Mouse (Mus musculus) mouse embryonic stem cell (cell line): ENCODE measurements around the gene Pde11a.

Experiments
- in situ Hi-C, 2 experiments: fragments of 300-500 bp; cut with MboI; formaldehyde crosslinking; loops; 1 replicate in 1 of 2; 3 replicates in 1 of 2; pipeline ENCODE4 v1.14.3; 2019 to 2020; ENCODE audit warnings: low sequenced_read_pairs in 2 of 2, low pct_unique_long_range_greater_than_20kb in 1 of 2, mixed read lengths in 1 of 2; ENCODE audit not compliant: unreplicated experiment in 1 of 2

Pde11a gene

GRCm38 (mm10) chr2:76338215-76339156 lies at the start of gene Pde11a:
Pde11a (minus strand) TSS chr2:76338774.
- in situ Hi-C loops: loop anchor here in 1 of 2 experiments (10.0 kb wide), 1 partner anchor 204 kb away; no protein-coding TSS in a partner anchor

GRCm38 (mm10) chr2:76386531-76386930 lies 48.0 kb upstream of the Pde11a start:
- in situ Hi-C loops: no loop called here

- in situ Hi-C loops: no loop called here
These were observed 40.1 kb upstream of the Pde11a start for GRCm38 (mm10) chr2:76378646-76379045.

- in situ Hi-C loops: no loop called here
These were observed 36.1 kb upstream of the Pde11a start for GRCm38 (mm10) chr2:76374544-76375206.

GRCm38 (mm10) chr2:76372244-76372643 lies 33.7 kb upstream of the Pde11a start:
- in situ Hi-C loops: no loop called here

GRCm38 (mm10) chr2:76370656-76370922 lies 32.0 kb upstream of the Pde11a start:
- in situ Hi-C loops: no loop called here

- in situ Hi-C loops: loop anchor here in 1 of 2 experiments (10.0 kb wide), 1 partner anchor 245 kb away; no protein-coding TSS in a partner anchor
These were observed 31.5 kb upstream of the Pde11a start, which contains the start of gene Rbm45 for GRCm38 (mm10) chr2:76369821-76370655. Rbm45 (plus strand) TSS chr2:76369984.

- in situ Hi-C loops: loop anchor here in 1 of 2 experiments (10.0 kb wide), 1 partner anchor 246 kb away; no protein-coding TSS in a partner anchor
These were observed 30.5 kb upstream of the Pde11a start for GRCm38 (mm10) chr2:76368861-76369660.

GRCm38 (mm10) chr2:76367188-76367922 lies 28.8 kb upstream of the Pde11a start:
- in situ Hi-C loops: loop anchor here in 1 of 2 experiments (10.0 kb wide), 1 partner anchor 247 kb away; no protein-coding TSS in a partner anchor

- in situ Hi-C loops: loop anchor here in 1 of 2 experiments (10.0 kb wide), 1 partner anchor 249 kb away; no protein-coding TSS in a partner anchor
These were observed 27.2 kb upstream of the Pde11a start for GRCm38 (mm10) chr2:76365811-76366210.

GRCm38 (mm10) chr2:76362111-76362510 lies 23.5 kb upstream of the Pde11a start:
- in situ Hi-C loops: loop anchor here in 1 of 2 experiments (10.0 kb wide), 1 partner anchor 253 kb away; no protein-coding TSS in a partner anchor

GRCm38 (mm10) chr2:76360226-76360625 lies 21.7 kb upstream of the Pde11a start, which contains the start of gene Cyct:
Cyct (minus strand) TSS chr2:76360450.
- in situ Hi-C loops: loop anchor here in 1 of 2 experiments (10.0 kb wide), 1 partner anchor 255 kb away; no protein-coding TSS in a partner anchor

- in situ Hi-C loops: no loop called here
These were observed 9.3 kb upstream of the Pde11a start for GRCm38 (mm10) chr2:76347839-76348238.

GRCm38 (mm10) chr2:76342146-76342545 lies 3.6 kb upstream of the Pde11a start:
- in situ Hi-C loops: no loop called here

GRCm38 (mm10) chr2:76334596-76334995 lies 4.0 kb downstream of the Pde11a start:
- in situ Hi-C loops: loop anchor here in 1 of 2 experiments (10.0 kb wide), 1 partner anchor 200 kb away; no protein-coding TSS in a partner anchor

- in situ Hi-C loops: loop anchor here in 1 of 2 experiments (10.0 kb wide), 1 partner anchor 197 kb away; no protein-coding TSS in a partner anchor
These were observed 6.3 kb downstream of the Pde11a start for GRCm38 (mm10) chr2:76332161-76332805.
